Mouse (Mus musculus) lung, postnatal 14 days (tissue): ENCODE measurements around the gene Myg1.
A peak's percentile ranks its signal among the peaks of the same experiment; 100 is the strongest.

Experiments
- DNase-seq: peaks from one replicate; pipeline ENCODE4 v3.0.0; 2021

The Myg1 gene

DNA sequence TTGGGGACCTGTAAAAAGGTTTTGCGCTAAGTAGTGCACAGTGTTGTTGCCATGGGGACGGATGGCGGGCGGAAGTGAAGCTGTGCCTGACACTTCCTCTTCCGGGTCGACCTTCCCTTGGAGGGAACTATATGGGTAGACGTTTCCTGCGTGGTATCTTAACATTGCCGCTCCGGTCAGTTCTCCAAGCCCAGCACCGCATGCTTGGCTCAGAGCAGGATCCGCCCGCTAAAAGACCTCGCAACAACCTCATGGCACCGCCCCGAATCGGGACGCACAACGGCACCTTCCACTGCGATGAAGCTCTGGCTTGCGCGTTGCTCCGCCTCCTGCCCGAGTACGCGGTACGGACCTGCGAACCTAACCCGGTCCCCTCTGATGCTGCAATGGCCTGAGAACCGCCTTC, at the start of gene Myg1:
TSS of gene Myg1 (plus strand) at position 100 of the 406 bp plus-strand sequence.
- DNase-seq = peak; percentile 84

DNA sequence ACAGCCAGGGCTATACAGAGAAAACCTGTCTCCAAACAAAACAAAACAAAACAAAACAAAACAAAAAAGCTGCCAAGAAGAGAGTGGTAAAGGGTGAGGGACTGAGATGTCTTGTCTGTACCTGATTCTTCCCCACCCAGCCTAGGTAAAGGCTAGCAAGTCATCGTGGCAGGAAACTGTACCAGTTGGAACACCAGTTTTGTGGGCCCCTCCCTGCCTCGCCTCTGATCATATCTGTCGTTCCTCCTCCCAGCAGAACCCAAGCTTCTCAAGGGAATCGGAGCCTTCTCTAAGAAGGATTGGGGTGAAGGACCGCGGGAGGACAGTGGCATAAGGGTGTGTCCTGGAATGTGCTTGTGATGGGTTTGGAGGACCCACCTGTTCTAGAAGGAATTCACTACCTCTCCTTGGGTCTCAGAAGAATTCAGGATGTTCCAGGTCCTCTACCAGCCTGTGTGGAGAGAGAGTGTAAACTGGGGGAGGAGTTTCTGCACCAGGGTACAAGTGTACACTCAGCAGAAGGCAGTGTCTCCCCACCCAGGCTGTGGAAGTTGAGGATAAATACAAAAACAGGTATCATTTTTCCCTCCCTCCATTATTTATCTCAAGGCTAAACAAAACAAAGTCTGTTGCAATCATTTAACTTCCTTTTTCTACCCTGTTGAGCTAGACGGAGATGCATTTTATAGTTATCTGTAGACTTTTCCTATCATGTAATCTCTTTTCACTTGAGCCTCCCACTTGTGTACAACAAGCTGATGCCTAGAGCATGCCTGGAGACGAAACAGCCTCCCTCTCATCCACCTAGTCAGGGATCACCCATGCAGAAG, 48.8 kb upstream of the Myg1 start:
- no peak for DNase-seq

DNA sequence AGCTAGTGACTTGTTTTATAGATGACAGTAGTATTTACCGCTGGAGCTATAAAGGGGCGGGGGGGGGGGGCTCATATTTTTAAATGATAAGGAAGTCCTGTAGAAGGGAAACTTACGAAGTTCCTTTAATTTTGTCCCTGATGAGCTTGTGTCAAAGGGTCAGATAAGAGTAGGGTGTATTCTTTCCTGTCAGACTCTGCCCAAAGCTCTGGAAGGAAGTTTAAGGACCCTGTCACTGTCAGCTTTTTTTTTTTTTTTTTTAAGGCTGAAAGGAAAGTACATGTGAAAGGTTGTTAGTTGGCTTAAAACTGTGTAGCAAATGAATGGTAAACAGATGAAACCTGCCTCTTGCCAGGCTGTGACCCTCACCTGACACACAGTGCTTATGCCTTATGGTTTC, 47.9 kb upstream of the Myg1 start:
- no peak for DNase-seq

DNA sequence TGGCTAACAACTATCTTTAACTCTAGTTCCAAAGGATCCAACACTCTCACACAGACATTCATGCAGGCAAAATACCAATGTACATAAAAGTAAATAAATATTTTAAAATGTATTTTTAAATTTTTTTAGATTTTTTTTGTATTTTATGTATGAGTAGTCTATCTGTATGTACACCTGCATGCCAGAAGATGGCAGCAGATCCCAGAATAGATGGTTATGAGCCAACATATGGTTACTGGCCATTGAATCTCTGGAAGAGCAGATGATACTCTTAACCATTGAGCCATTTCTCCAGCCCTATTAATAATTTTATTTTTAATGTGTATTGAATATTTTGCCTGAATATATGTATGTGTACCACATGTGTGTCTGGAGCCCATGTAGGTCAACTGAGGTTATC, 44.1 kb upstream of the Myg1 start:
- peak; percentile 69 for DNase-seq

DNA sequence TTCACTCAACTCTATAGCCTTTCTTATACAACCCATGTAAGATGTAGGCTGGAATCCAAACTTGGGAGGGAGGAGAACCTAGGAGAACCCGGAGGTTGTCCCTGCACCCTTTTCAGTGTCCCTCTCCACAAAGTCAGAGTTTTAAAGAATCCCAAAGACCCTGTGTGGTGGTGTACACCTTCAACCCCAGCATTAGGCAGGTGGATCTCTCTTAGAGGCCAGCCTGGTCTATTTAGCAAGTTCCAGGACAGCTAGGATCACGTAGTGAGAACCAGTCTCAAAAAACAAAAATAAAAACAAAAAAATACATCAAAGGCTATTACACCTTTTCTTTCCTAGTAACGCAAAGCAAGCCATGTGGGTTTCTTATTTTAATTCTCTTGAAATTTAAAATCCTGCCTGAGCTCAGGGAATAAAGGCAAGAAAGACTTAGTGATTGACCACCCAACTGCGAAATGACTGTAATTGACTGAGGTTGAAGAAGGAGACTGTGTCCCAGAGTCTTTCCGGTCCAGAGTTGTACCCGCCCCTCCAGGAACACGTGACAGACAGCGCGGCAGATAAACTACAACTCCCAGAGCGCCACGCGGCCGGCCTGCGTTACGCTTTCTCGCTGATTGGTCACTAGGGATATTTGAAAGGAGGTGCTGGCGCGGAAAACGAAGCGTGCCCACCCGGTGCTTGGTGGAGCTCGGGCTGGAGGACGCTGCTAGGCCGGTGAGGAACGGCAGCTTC, 35.7 kb upstream of the Myg1 start, which contains the start of gene Espl1:
TSS of gene Espl1 (plus strand) at position 634 of the 735 bp plus-strand sequence.
- peak; percentile 93 for DNase-seq

DNA sequence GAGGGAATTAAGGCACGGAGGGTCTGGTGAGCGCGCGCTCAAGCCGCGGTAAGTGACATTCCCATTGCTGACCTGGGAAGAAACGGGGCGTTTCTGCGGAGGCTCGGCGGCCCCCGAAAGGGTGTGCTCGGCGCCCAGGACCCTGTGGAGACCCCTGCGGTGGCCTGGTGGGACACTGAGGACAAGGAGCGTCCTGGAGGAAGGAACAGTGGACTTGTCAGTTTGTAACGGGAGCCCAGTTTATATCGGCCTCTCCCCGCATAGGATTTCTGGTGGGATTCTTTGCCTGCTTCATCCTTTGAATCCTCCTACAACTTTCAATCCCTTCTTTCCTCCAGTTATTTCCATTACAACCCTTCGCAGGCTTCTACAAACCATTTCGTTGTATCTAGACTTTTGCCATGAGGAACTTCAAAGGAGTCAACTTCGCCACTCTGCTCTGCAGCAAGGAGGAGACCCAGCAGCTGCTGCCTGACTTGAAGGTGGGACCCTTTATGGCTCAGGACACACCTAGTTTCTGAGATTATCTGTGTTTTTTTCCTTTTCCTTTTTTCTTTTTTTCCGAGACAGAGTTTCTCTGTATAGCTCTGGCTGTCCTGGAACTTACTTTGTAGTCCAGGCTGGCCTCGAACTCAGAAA, 35.0 kb upstream of the Myg1 start:
- no peak for DNase-seq

DNA sequence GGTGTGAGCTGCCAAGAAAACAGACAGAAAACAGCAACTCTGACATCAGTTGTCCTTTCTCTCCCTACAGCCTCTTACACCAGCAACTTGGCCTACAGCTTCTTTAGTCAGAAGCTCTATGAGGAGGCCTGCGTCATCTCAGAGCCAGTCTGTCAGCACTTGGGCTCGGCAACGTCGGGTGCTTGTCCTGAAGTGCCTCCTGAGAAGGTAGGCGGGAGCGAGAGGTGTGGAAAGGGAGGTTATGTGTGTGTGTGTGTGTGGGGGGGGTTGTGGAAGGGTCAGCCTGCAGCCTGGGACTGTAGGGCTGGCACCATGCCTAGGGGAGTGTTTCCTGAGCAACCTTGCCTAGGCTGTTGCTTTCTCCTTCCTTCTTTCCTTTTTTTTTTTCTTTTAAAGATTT, 29.0 kb upstream of the Myg1 start:
- peak; percentile 62 for DNase-seq

DNA sequence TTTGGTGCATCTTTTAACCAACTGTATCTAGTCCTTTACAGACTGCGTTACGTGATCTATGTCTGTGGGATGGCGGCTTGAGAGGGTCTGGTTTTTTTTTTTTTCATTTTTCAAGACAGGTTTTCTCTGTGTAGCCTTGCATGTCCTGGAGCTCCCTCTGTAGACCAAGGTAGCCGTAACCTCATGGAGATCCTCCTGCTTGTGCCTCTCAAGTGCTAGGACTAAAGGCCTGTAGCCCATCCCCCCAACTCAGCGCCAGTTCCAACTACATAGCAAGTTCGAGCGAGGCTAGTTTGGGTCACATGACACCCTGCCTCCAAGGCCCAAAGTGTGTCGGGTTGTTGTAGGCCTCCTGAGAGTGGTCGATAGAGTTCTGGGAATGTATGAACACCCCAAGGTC, 22.8 kb upstream of the Myg1 start:
- no peak for DNase-seq

DNA sequence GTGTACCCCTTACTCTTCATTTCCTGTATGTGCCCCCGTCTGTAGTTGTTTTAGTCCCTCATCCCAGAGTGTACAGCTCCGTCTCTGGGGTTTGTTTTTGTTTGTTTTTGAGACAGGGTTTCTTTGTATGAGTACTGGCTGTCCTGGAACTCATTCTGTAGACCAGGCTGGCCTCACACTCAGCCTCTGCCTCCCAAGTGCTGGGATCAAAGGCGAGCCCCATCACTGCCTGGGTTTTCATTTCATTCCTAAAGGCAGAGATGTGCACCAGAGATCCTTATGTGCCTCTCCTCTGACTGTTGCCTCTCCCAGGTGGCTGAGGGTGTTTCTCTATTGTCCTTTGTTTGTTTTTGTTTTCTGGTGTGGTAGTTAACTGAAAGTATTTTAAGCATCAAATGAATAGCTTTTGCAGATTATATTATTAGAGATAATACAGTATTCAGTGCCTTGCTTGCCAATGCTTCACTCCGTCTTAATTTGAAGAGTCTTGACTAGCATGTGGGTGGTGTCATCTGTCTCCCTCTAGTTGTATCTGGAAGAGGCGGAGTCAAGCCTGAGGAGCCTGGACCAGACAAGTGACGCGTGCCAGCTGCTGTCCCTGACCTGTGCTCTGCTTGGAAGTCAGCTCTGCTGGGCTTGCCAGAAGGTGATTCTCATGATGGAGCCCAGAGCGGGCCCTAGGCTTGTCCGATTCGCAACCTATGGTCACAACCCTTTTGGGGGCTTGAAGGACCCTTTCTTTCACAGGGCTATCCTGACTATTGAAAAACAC, 21.2 kb upstream of the Myg1 start:
- DNase-seq = peak; percentile 67

DNA sequence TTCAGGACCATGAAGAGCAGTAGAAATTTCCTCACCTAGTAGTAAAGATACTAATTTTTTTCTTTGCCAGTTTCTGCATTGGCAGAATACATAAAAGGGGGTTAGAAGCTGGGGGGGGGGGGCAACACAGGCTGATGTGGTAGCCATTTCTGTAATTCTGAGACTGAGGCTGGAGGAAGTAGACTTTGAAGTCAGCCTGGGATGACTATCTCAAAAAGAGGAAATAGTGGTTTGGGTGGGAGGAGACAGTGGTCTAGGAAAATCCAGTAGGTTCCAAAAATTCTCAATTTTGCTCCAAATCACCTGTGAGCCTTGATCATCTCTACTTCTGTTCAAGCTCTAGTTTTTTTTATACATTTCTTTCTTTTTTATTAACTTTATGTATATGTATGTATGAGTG, 20.0 kb upstream of the Myg1 start:
- no peak for DNase-seq

DNA sequence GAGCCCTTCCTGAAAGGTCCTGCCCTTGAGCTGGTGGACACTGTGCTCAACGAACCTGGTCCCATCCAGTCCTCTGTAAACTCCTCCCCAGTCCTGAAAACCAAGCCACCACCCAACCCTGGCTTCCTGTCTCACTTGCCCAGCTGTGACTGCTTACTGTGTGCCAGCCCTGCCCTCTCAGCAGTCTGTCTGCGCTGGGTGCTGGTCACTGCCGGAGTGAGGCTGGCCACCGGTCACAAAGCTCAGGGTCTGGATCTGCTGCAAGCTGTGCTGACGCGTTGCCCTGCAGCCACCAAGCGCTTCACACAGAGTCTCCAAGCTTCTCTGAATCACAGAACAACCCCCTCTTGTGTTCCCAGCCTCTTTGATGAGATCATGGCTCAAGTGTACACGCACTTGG, 16.2 kb upstream of the Myg1 start:
- DNase-seq = peak; percentile 14

DNA sequence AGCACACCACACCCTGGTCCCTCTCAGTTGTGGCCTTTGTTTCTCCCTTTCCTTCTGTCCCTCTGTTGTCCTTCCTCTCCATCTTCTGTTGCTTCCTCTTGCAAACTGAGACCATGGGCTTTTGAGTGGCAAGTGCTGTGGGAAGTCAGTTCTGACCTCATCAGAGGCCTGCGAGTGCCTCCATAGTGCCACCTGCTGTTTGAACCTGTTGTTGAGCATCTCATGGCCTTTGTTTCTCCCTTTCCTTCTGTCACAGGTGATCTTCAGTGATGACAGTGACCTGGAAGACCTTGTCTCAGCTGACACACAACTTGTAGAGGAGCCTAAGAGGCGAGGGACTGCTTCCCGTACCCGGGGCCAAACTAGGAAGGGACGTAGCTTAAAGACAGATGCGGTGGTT, 15.2 kb upstream of the Myg1 start:
- peak; percentile 82 for DNase-seq

DNA sequence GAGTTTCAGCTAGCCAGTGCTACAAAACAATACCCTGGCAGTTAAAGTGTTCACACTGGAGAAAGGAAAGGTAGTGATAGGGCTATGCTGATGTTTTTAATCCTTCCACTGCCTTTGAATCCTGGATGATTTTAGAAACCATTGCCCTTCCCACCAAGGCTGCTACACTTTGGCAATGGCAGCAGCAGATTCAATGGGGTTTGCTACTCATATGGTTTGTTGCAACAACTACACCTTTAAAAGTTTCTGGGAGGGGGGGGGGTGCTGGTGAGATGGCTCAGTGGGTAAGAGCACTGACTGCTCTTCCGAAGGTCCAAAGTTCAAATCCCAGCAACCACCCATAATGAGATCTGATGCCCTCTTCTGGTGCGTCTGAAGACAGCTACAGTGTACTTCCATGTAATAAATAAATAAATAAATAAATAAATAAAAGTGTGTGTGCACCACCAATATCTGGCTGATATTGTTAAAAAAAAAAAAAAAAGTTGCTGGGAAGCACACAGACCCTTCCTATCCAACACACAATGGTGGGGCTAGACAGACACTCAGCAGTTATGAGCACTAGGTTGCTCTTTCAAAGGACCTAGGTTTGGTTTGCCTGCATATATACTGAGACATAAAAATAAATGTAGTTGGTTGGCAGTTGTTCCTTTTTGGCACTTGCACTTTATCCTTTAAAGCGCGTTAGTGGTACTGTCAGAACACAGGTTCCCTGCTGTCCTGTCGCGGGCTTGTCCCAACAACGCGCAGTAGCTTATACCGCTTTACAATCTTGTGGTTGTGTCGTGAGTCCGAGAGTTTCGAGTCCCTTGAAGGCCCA, 6.6 kb upstream of the Myg1 start:
- no peak for DNase-seq

DNA sequence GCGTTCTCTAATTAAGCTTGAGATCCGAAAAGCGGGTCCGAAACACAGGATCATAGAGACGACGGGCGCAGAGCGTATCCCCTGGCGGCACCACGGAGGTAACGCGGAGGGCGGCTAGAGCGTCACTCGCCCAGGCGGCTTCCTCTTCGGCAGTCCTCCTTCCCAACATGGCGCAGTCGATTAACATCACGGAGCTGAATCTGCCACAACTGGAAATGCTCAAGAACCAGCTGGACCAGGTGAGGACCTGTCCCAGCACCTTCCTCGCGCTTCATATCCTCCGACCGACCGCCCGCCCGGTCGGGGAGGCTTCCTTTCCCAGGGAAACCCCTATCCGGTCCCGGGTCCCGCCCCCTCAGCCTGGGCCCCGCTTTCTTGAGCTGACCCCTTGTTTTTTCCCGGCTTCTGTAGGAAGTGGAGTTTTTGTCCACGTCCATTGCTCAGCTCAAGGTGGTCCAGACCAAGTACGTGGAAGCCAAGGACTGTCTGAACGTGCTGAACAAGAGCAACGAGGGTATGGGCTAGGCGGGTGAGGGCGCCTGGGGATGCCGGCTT, 5.4 kb upstream of the Myg1 start, which contains the start of gene Pfdn5:
TSS of gene Pfdn5 (plus strand) at position 95 of the 555 bp plus-strand sequence.
- peak; percentile 88 for DNase-seq

DNA sequence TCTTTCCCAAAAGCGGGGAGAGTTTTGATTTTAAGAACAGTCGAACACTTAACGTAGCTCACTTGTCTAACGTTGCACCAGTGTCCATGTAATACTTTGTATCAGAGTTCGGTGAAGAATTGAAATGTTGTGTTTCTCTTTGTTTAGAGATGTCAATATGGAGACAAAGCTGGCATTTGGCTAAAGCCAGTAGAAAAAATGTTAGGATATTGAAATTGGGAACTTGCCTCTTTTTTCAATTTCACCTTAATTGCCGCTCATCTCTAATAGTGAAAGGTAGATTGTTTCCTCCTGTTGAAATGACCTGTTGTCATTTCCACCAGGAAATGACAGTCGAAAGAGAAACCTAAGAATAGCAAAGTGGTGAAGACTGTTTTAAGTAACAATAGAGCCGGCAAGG, 4.6 kb upstream of the Myg1 start:
- DNase-seq = no peak

DNA sequence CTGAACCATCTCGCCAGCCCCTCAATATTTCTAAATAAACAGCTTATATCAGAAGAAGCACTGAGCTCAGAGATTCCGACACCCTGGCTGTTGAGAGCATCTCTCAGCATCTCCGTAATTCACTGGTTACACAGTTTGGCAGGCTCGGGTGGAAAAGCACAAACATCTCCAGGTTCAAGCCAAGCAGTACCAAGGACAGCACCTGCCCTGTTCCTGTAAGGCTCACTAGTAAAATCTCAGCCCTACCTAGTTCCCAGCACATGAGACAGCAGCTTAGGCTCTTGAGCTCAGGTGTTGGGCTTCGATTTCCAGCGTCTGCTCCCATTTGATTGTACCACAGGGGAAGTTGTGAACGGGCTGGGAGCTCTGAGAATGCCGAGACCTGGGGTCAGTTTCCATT, 3.7 kb downstream of the Myg1 start:
- no peak for DNase-seq

DNA sequence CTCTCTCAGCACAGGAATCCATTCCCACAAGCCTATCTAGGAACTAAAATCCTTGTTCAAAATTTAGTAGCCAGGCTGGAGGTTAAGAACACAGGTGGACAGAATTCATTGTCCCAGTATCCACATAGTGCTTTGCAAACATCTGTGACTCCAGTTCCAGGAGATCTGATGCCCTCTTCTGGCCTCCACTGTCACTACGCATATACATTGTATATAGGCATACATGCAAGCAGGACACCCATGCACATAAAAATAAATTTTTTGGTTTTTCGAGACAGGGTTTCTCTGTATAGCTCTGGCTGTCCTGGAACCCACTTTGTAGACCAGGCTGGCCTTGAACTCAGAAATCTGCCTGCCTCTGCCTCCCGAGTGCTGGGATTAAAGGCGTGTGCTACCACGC, 4.4 kb downstream of the Myg1 start:
- peak; percentile 25 for DNase-seq

DNA sequence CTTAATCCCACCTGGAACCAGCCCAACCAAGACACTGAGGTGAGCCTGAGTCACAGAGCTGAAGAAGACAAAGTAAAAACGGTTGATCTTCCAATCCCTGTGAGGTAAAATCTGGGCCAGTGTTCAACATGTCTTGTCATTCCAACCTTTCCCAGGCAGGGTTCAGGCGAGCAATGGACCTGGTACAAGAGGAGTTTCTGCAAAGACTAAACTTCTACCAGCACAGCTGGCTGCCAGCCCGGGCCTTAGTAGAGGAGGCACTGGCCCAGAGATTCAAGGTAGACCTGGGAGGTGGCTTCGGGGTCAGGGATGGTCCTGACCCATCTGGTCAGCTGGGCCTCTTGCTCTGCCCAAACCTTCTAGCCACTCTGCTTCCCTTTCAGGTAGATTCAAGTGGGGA, 5.4 kb downstream of the Myg1 start:
- DNase-seq = no peak

DNA sequence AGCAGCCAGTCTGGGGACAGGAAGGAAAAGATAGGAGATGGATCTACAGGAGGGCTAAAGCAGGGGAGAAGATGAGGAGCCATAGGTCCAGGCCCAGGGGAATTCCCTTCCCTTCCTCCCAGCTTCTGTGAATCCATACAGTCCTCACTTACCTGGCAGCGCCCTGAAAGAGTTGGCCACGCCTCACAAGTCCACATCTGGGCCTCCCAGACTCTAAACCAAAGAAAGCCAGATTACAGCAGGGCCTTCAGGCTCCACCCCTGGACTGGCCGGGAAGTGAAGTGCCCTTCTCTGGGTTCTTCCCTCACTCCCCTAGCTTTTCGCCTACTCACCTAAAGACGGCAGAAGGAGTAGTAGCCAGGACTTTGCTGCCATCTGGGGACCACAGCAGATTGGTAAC, 8.1 kb downstream of the Myg1 start:
- DNase-seq = no peak

DNA sequence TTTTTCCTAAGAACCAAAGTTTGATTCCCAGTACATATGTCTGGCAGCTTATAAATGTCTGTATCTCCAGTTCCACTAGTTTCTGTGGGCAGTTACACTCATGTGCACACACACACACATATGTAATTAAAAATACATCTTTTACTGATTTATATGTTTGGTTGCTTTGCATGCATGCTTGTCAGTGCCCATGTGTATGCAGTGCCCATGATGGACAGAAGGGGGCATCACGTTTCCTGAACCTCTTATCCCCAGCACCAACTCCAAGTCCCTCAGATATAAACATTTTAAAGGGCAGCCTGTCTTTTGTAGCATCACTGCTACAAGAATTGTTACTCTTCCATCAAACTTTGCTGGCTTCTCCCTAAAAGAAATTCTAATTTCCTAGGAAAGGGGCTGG, 10.1 kb downstream of the Myg1 start:
- DNase-seq = peak; percentile 66

DNA sequence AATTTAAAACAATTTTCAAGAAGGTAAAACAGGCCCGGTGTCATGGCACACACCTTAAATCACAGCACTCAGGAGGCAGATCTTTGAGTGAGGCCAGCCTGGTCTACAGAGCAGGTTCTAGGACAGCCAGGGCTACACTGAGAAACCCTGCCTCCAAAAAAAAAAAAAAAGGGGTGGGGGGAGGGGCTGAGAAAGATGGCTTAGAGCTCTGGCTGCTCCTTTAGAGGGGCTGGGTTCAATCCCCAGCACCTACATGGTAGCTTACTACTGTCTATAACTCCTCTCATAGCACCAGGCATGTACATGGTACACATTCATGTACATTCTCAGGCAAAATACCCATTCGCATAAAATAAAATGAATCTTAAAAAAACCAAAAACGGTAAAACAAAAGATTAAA, 13.0 kb downstream of the Myg1 start:
- DNase-seq = no peak

DNA sequence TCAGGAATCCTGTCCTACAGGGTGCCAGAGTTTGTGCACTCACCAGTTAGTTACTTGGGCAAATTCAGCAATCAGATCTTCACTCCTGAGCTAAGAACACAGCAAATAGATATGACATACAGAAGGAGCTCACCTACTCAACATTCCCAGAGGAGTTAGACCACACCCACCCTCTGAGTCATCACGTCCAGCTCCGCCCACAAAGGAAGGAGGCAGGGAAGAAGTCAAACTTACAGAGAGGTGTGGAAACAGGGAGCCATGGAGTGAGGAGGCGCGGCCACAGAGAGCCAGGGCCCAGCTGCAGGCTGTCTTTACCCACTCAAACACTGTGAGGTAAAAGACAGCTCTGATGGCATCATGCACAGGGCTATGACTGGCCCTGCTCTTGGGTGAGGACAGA, 14.9 kb downstream of the Myg1 start:
- no peak for DNase-seq
